ENCODE assay signal across 10 mouse cellular contexts in the genomic region with DNA sequence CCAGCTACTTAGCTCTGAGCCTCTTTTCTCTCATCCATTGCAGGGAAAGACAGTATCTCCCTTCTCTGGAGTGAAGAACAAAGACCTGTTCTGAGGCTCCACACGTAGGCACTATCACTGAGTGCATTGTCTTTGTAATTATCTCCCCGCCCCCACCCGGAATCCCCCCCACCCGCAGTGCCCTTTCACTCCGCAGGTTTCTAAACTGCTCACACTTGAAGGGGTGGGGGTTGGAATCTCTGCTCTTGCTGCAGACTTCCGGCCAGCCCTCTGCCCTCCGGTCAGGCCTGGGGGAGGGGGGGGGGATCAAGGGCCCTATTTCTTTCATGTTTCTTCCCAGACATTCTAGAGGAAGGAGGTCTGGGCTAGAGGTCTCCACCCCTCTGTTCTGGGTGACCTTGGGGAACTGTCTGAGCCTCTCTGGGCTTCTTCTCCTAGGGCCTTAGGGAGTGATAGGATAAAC. TPM values are rescaled to one million over a fixed set of nuclear protein-coding genes. Genes with fewer than 3 reads are reported as not detected.
DNase-seq lines count a peak whose midpoint lies in the region; ATAC-seq and TF ChIP-seq lines count a peak whose summit lies in the region.
"Had no signal": no experiment of that assay in that cellular context is flagged by ENCODE, and none has a peak within 500 bp of the region (broad histone marks: within the 10 kb centered on the region; RNA-seq: fewer than 3 reads in every experiment).

No protein-coding gene starts in this region.

- no peak for TF ChIP-seq CTCF in kidney, postnatal 0 days (IDR thresholded peaks at IDR 0.05; ENCODE audit: low read depth)
- TF ChIP-seq CTCF in stomach, postnatal 0 days (IDR thresholded peaks at IDR 0.05; ENCODE audit: low read depth) = no peak

- H3K4me1 ChIP-seq in kidney, postnatal 0 days (replicated peaks; ENCODE audit: insufficient read depth, low read length) = peaks cover 22% of the 10 kb centered on the region
- peaks cover 10% of the 10 kb centered on the region for H3K4me1 ChIP-seq in forebrain, embryonic 16.5 days (replicated peaks; ENCODE audit: control insufficient read depth, insufficient read depth, low read length)
- peaks cover 7% of the 10 kb centered on the region; the same call in 1 of the 2 replicates for H3K4me1 ChIP-seq in stomach, postnatal 0 days (replicated peaks; ENCODE audit: control insufficient read depth, insufficient read depth)

- no peak overlapping the region for H3K9ac ChIP-seq in kidney, postnatal 0 days (ENCODE audit: low read depth, low read length)
- peak overlapping the region; percentile 41; the same call in 1 of the 2 replicates for H3K9ac ChIP-seq in forebrain, embryonic 16.5 days (replicated peaks; ENCODE audit: low read depth, low read length)
- 0 out of 2 replicates have a peak overlapping the region, but pooled peaks have one; percentile 13 for H3K9ac ChIP-seq in stomach, postnatal 0 days (ENCODE audit: low read length)
- H3K9ac ChIP-seq: limb, embryonic 13.5 days had no signal

- 3% methylated on average over 7 of the region's 7 CpGs for WGBS in kidney, postnatal 0 days
- 3% methylated on average over 7 of the region's 7 CpGs for WGBS in forebrain, embryonic 16.5 days
- 15% methylated on average over 7 of the region's 7 CpGs for WGBS in stomach, postnatal 0 days

- H3K27ac ChIP-seq in kidney, postnatal 0 days = no peak overlapping the region
- no peak overlapping the region; the same call in 1 of the 2 replicates for H3K27ac ChIP-seq in forebrain, embryonic 16.5 days (ENCODE audit: low read length)
- peak overlapping the region; percentile 35; the same call in 1 of the 2 replicates for H3K27ac ChIP-seq in stomach, postnatal 0 days (replicated peaks)
- H3K27ac ChIP-seq: limb, embryonic 13.5 days had no signal

- H3K4me2 ChIP-seq in kidney, postnatal 0 days (ENCODE audit: low read length) = no peak overlapping the region
- 0 out of 2 replicates have a peak overlapping the region, but pooled peaks have one; percentile 17 for H3K4me2 ChIP-seq in forebrain, embryonic 16.5 days (ENCODE audit: low read length)
- H3K4me2 ChIP-seq in stomach, postnatal 0 days (replicated peaks; ENCODE audit: low read depth) = no peak overlapping the region
- H3K4me2 ChIP-seq: limb, embryonic 13.5 days had no signal

- no peaks in the 10 kb centered on the region for H3K36me3 ChIP-seq in kidney, postnatal 0 days (ENCODE audit: insufficient read depth, low read length)
- H3K36me3 ChIP-seq in forebrain, embryonic 16.5 days (ENCODE audit: control insufficient read depth, insufficient read depth) = no peaks in the 10 kb centered on the region
- no peaks in the 10 kb centered on the region for H3K36me3 ChIP-seq in stomach, postnatal 0 days (ENCODE audit: control insufficient read depth, insufficient read depth, low read length)
- H3K36me3 ChIP-seq: limb, embryonic 13.5 days had no signal

- no peak for TF ChIP-seq EP300 in stomach, postnatal 0 days (optimal IDR thresholded peaks at IDR 0.05)

- no peaks in the 10 kb centered on the region for H3K27me3 ChIP-seq in kidney, postnatal 0 days (ENCODE audit: insufficient read depth, low read length)
- no peaks in the 10 kb centered on the region for H3K27me3 ChIP-seq in forebrain, embryonic 16.5 days (replicated peaks; ENCODE audit: control insufficient read depth, insufficient read depth, low read length)
- H3K27me3 ChIP-seq in stomach, postnatal 0 days (ENCODE audit: control insufficient read depth, insufficient read depth, low read length) = no peaks in the 10 kb centered on the region
- H3K27me3 ChIP-seq: limb, embryonic 13.5 days had no signal

- no peak for DNase-seq in kidney, postnatal 0 days (ENCODE audit: low spot score)
- no peak for DNase-seq in kidney, adult 11 months
- DNase-seq in lung, postnatal 10 days = peak; percentile 62
- DNase-seq in stomach, postnatal 0 days (ENCODE audit: low spot score) = no peak
- no peak for DNase-seq in cerebellum, adult 8-10 months
- DNase-seq in right cerebral cortex, postnatal 14 days = no peak
- no peak for DNase-seq in kidney, adult 8-10 months
- DNase-seq: heart, postnatal 4 days had no signal

- no peak overlapping the region for H3K4me3 ChIP-seq in kidney, postnatal 0 days (replicated peaks; ENCODE audit: low read depth, low read length)
- no peak overlapping the region for H3K4me3 ChIP-seq in forebrain, embryonic 16.5 days (replicated peaks; ENCODE audit: low read length)
- no peak overlapping the region for H3K4me3 ChIP-seq in stomach, postnatal 0 days (ENCODE audit: low read depth, low read length)
- H3K4me3 ChIP-seq: limb, embryonic 13.5 days had no signal

- H3K9me3 ChIP-seq in kidney, postnatal 0 days (replicated peaks; ENCODE audit: low read length) = no peaks in the 10 kb centered on the region
- H3K9me3 ChIP-seq in forebrain, embryonic 16.5 days (ENCODE audit: control insufficient read depth, low read length) = no peaks in the 10 kb centered on the region
- no peaks in the 10 kb centered on the region for H3K9me3 ChIP-seq in stomach, postnatal 0 days (ENCODE audit: control insufficient read depth, low read length)
- H3K9me3 ChIP-seq: limb, embryonic 13.5 days had no signal

- peak; percentile 12; the same call in 1 of the 2 replicates for ATAC-seq in kidney, postnatal 0 days (replicated peaks; ENCODE audit: low FRiP score, low read depth)
- ATAC-seq in forebrain, embryonic 16.5 days = 0 out of 2 replicates have a peak, but pooled peaks have one; percentile 38
- no peak for ATAC-seq in stomach, postnatal 0 days (ENCODE audit: low FRiP score, low TSS enrichment)

RNA-seq across cellular contexts. Expression of gene Src, which starts 0.4 kb away (rescaled TPM):
- polyA plus RNA-seq in kidney, postnatal 0 days (2015; fragmentation: Nextera tagmentation; extraction: Ambion mirVana) = 14.0 TPM in 2 replicates
- polyA plus RNA-seq in forebrain, embryonic 16.5 days (2015; fragmentation: Nextera tagmentation; extraction: Ambion mirVana) = 32.2 and 36.6 TPM in 2 replicates
- 12.0 and 12.9 TPM in 2 replicates for polyA plus RNA-seq in stomach, postnatal 0 days (2015; fragmentation: Nextera tagmentation; extraction: Ambion mirVana)

RNA-seq across cellular contexts. Expression of gene Manbal, which starts 51.2 kb away (rescaled TPM):
- polyA plus RNA-seq in kidney, postnatal 0 days (2015; fragmentation: Nextera tagmentation; extraction: Ambion mirVana) = 77.9 and 78.4 TPM in 2 replicates
- 97.5 and 105 TPM in 2 replicates for polyA plus RNA-seq in forebrain, embryonic 16.5 days (2015; fragmentation: Nextera tagmentation; extraction: Ambion mirVana)
- polyA plus RNA-seq in stomach, postnatal 0 days (2015; fragmentation: Nextera tagmentation; extraction: Ambion mirVana) = 68.8 and 68.9 TPM in 2 replicates
